Mouse (Mus musculus) midbrain, embryonic 15.5 days (tissue): ENCODE results near the gene Gm3139. TPM values are rescaled to one million over a fixed set of nuclear protein-coding genes. Genes with fewer than 3 reads are reported as not detected.
"Not testable (repeated sequence)": the region's sequence is repeated elsewhere in the genome, so short reads cannot be mapped to it uniquely, and the experiment has no call there.

Experiments
- ATAC-seq: fragments of 200-750 bp; cut with Nextera tagmentation; replicated peaks from 2 replicates; pipeline ENCODE4 v1.8.0; 2017; ENCODE audit warnings: moderate TSS enrichment
- H3K27ac ChIP-seq: fragments of 300-500 bp; sonication (generic); 2 replicates; pipeline ENCODE4 v1.5.1; 2015; ENCODE audit warnings: mild to moderate bottlenecking, inconsistent platforms
- H3K27me3 ChIP-seq: fragments of 300-500 bp; sonication (generic); replicated peaks from 2 replicates; pipeline ENCODE4 v1.6.1; 2015; ENCODE audit warnings: inconsistent platforms
- H3K36me3 ChIP-seq: fragments of 300-500 bp; sonication (generic); replicated peaks from 2 replicates; pipeline ENCODE4 v1.6.1; 2015; ENCODE audit warnings: inconsistent platforms
- H3K4me1 ChIP-seq: fragments of 300-500 bp; sonication (generic); 2 replicates; pipeline ENCODE4 v1.6.1; 2015; ENCODE audit warnings: inconsistent platforms
- H3K4me2 ChIP-seq: fragments of 300-500 bp; sonication (generic); 2 replicates; pipeline ENCODE4 v1.6.1; 2015; ENCODE audit warnings: inconsistent platforms, mild to moderate bottlenecking, moderate library complexity
- H3K4me3 ChIP-seq: fragments of 300-500 bp; sonication (generic); 2 replicates; pipeline ENCODE4 v1.5.1; 2015; ENCODE audit warnings: mild to moderate bottlenecking, inconsistent platforms
- H3K9ac ChIP-seq: fragments of 300-500 bp; sonication (generic); 2 replicates; pipeline ENCODE4 v1.6.1; 2015; ENCODE audit warnings: mild to moderate bottlenecking, inconsistent platforms
- H3K9me3 ChIP-seq: fragments of 300-500 bp; sonication (generic); 2 replicates; pipeline ENCODE4 v1.6.1; 2016; ENCODE audit warnings: inconsistent platforms
- WGBS: fragments of 180-500 bp; shearing (Covaris S2); methylation state at CpG from one replicate; pipeline ENCODE4 v1.1.7; 2015; ENCODE audit warnings: mixed read lengths; 5-methylcytosine and 5-hydroxymethylcytosine counted together
- polyA plus RNA-seq: library from polyadenylated mRNA; unstranded; fragments of >200 nt; fragmentation: Nextera tagmentation; extraction: Ambion mirVana; gene quantifications from 2 replicates; pipeline ENCODE4 v1.2.1, GENCODE M21; 2015

The Gm3139 gene
- polyA plus RNA-seq: not detected in 2 replicates

- WGBS: no CpG with 5 or more reads among the region's 2 CpGs
- H3K4me1 ChIP-seq, H3K27me3 ChIP-seq, H3K9me3 ChIP-seq, H3K4me3 ChIP-seq, H3K9ac ChIP-seq, ATAC-seq, H3K36me3 ChIP-seq, H3K27ac ChIP-seq, H3K4me2 ChIP-seq: not testable (repeated sequence)
These were observed at the start of gene Gm3139 for GRCm38 (mm10) chr5:94525987-94526386. Gm3139 (plus strand) TSS chr5:94526287.

Other genes starting within 250 kb of the Gm3139 start
- gene A430089I19Rik, start 219.5 kb upstream of the Gm3139 start, polyA plus RNA-seq: not detected in 2 replicates
- not detected in 2 replicates for gene Gm6502, start 211.9 kb upstream of the Gm3139 start, polyA plus RNA-seq
- gene AA792892, start 186.5 kb upstream of the Gm3139 start, polyA plus RNA-seq: not detected in 2 replicates
- gene Gm7682, start 80.5 kb upstream of the Gm3139 start, polyA plus RNA-seq: not detected in 2 replicates
- gene Gm3147, start 90.1 kb downstream of the Gm3139 start, polyA plus RNA-seq: not detected in 2 replicates
- gene Gm6509, start 97.7 kb downstream of the Gm3139 start, polyA plus RNA-seq: not detected in 2 replicates
- not detected in 2 replicates for gene Gm6205, start 122.1 kb downstream of the Gm3139 start, polyA plus RNA-seq